Mouse (Mus musculus): ENCODE measurements around the gene Arhgap23. TPM values are rescaled to one million over a fixed set of nuclear protein-coding genes. Genes with fewer than 3 reads are reported as not detected.

Gene Arhgap23
- polyA plus RNA-seq, 1 experiment from 2014 or later = 6.8 TPM

DNA sequence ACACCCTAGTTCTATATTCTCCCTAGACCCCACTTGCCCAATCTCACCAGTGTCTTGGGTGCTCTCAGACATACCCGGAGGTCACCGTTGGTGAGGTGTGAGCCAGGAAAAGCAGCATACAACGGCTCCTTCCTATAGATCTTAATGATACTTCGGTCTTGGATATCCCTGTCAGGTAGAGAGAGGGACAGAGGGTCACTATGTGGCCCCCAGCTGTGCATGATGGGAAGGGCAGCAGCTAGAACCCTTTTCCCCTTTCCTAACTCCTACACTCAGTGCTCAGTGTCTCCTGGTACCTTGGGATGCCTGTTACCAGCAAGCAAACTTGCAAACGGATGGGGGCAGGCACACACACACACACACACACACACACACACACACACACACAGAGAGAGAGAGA, 120.3 kb downstream of the Arhgap23 start:
- no peak overlapping the region for H3K4me2 ChIP-seq
- H3K9me3 ChIP-seq (replicated peaks) = no peaks in the 10 kb centered on the region
- no peak for ATAC-seq (ENCODE audit: low read depth)
- H3K36me3 ChIP-seq = no peaks in the 10 kb centered on the region
- no peak overlapping the region for H3K9ac ChIP-seq
- no peak for DNase-seq
- H3K4me1 ChIP-seq (replicated peaks) = peaks cover 37% of the 10 kb centered on the region
- H3K27ac ChIP-seq = no peak overlapping the region
- H3K27me3 ChIP-seq = peaks cover 97% of the 10 kb centered on the region
- 42% methylated on average over 5 of the region's 5 CpGs for WGBS (ENCODE audit: insufficient replicate concordance)
- no peak overlapping the region for H3K4me3 ChIP-seq (replicated peaks)

DNA sequence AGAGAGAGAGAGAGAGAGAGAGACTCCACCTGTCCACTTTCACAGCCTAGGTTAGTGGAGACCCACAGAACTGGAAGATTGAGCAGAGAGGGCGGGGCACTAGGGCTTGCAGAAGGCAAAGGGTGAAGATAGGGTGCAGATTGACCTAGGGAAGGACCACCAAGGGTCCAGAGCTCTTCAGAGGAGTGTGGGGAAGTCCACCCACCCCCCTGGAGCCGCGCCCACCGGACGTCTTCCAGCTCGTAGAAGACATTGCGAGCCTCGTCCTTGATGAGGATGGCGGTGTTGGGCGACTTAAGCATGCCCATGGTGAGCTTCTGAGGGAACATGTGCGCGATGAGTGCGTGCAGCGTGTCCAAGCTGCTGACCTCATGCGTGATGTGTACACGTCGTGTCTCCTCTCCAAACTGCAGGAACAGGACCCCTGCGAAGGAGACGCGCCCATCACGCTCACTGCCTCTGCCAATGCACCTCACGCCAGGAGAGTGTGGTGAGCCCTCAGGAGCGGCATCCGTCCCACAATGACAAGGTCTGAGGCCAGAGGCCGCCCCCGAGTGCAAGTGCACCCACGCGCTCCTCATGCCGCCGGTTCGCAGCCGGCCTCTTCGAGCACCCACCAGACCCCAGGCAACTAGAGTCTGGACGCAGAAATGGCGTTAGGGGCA, 120.9 kb downstream of the Arhgap23 start:
- H3K9me3 ChIP-seq (replicated peaks) = no peaks in the 10 kb centered on the region
- no peak for DNase-seq
- no peaks in the 10 kb centered on the region for H3K36me3 ChIP-seq
- H3K4me2 ChIP-seq = peak overlapping the region; percentile 53; the same call in 1 of the 2 replicates
- H3K4me1 ChIP-seq (replicated peaks) = peaks cover 37% of the 10 kb centered on the region
- H3K9ac ChIP-seq = no peak overlapping the region
- H3K27me3 ChIP-seq = peaks cover 97% of the 10 kb centered on the region
- H3K4me3 ChIP-seq (replicated peaks) = peak overlapping the region; percentile 35; the same call in 1 of the 2 replicates
- no peak for ATAC-seq (ENCODE audit: low read depth)
- H3K27ac ChIP-seq = no peak overlapping the region
- 10% methylated on average over 35 of the region's 35 CpGs for WGBS (ENCODE audit: insufficient replicate concordance)

DNA sequence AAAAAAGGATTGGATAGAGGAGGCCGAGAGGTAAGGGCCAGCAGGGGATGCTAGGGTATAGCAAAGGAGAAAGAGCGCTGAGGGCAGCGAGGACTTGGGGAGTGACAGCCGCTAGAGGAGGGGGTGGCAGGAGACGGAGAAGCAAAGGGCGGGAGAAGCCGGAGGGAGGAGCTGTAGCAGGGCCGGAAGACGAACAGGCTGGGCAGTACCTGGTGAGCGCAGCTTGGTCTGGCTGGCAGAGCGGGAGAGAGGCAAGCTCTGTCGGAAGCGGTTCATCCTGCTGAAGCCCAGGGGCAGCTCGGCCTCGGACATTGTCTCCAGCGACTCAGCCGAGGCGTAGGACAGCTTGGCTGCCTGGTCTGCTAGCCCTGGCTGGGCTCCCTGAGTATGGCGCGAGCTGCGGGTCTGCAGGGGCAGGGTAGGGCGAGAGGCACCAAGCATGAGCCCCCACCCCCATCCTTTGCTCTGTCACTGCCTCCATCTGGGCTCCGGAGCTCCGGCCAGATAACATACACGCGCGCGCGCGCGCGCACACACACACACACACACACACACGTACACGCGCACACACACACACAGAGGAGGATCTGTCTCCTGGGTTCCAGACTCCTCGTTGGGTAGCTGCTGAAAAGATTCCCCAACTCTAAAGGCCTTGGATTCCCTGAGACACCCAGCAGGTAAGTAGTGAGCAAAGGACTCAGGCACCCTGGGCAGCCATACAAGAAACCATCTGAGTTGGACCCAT, 121.7 kb downstream of the Arhgap23 start:
- ATAC-seq (ENCODE audit: low read depth) = no peak
- DNase-seq = no peak
- Histone ChIP-seq H3K9ac (no peak overlapping the region), H3K4me3 (replicated peaks) (peak overlapping the region; percentile 35), H3K27ac (no peak overlapping the region), H3K9me3 (replicated peaks) (no peaks in the 10 kb centered on the region), H3K4me2 (peak overlapping the region; percentile 53), H3K36me3 (no peaks in the 10 kb centered on the region), H3K27me3 (peaks cover 94% of the 10 kb centered on the region), H3K4me1 (replicated peaks) (peaks cover 31% of the 10 kb centered on the region)
- WGBS (ENCODE audit: insufficient replicate concordance) = 3% methylated on average over 27 of the region's 36 CpGs

DNA sequence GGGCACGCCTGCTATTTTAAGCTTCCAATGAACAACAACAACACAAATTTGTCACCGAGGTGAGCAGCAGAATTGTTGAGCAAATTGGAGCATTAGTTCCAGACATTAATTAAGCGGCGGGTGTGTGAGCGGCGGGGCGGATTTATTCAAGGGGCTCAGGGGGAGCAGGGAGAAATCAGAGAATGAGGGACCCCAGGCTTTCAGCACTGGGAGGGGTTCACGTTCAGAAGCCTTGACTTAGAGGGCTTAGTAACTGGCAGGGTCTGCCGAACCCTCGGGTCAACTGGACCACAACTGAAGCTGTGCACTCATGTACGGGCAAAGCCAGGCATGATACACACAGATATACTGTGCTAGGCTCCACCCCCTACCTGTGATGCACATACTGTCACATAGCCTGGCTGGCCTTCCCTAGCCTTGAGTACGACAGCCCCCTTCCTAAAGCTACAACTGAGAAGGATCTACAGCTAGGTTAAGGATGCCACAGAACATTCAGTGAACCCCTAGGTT, 122.3 kb downstream of the Arhgap23 start:
- H3K4me3 ChIP-seq (replicated peaks) = no peak overlapping the region
- no peak overlapping the region for H3K9ac ChIP-seq
- 37% methylated on average over 12 of the region's 12 CpGs for WGBS (ENCODE audit: insufficient replicate concordance)
- ATAC-seq (ENCODE audit: low read depth) (no peak), DNase-seq (no peak)
- H3K9me3 ChIP-seq (replicated peaks) = no peaks in the 10 kb centered on the region
- H3K36me3 ChIP-seq = no peaks in the 10 kb centered on the region
- peaks cover 25% of the 10 kb centered on the region for H3K4me1 ChIP-seq (replicated peaks)
- H3K27ac ChIP-seq = no peak overlapping the region
- peak overlapping the region; percentile 53; the same call in 1 of the 2 replicates for H3K4me2 ChIP-seq
- peaks cover 94% of the 10 kb centered on the region for H3K27me3 ChIP-seq

DNA sequence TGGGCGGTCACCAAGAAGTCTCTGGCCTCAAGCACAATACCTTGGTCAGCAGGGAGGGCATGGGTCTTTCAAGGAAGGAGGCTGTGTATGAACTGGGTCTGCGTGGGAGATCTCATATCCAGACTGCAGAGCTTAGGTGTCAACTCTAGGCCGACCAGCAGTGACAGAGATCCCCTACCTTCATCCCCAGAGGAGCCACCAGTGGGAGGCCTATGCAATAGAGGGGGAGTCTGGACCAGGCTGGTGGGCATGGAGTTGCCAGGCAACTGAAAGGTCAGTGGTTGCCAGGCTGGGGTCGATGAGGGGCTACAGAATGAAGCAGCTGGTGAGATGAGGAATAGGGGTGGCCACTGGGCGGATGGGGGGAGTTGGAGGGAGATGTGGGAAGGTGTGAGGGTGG, 124.3 kb downstream of the Arhgap23 start:
- no peaks in the 10 kb centered on the region for H3K36me3 ChIP-seq
- DNase-seq (no peak), ATAC-seq (ENCODE audit: low read depth) (no peak)
- no peak overlapping the region for H3K9ac ChIP-seq
- H3K27ac ChIP-seq = no peak overlapping the region
- peaks cover 14% of the 10 kb centered on the region for H3K4me1 ChIP-seq (replicated peaks)
- WGBS (ENCODE audit: insufficient replicate concordance) = 41% methylated on average over 5 of the region's 5 CpGs
- no peaks in the 10 kb centered on the region for H3K9me3 ChIP-seq (replicated peaks)
- H3K27me3 ChIP-seq = peaks cover 92% of the 10 kb centered on the region
- no peak overlapping the region for H3K4me2 ChIP-seq
- no peak overlapping the region for H3K4me3 ChIP-seq (replicated peaks)

DNA sequence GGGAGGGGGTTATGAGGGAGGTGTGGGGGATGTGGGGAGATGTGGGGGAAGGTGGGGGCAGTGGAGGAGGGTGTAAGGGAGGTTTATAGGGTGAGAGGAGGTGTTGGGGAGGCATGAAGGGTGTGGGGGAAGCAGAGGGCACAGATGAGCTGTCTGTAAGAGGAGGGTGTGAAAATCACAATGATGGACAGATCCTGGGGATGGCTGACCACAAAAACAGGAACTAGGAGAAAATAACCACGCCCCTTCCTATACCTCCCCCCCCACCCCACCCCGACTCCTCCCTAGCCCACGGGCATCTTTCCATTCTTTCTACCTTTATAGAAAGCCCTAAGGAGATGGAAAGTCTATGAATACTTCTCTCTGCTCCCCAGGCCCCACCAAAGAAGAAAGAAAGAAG, 124.8 kb downstream of the Arhgap23 start:
- H3K27me3 ChIP-seq = peaks cover 92% of the 10 kb centered on the region
- no peaks in the 10 kb centered on the region for H3K36me3 ChIP-seq
- no peak for ATAC-seq (ENCODE audit: low read depth)
- no peak overlapping the region for H3K4me3 ChIP-seq (replicated peaks)
- WGBS (ENCODE audit: insufficient replicate concordance) = 13% methylated on average over 3 of the region's 3 CpGs
- no peaks in the 10 kb centered on the region for H3K9me3 ChIP-seq (replicated peaks)
- no peak overlapping the region for H3K27ac ChIP-seq
- no peak overlapping the region for H3K9ac ChIP-seq
- H3K4me2 ChIP-seq = no peak overlapping the region
- H3K4me1 ChIP-seq (replicated peaks) = peaks cover 9% of the 10 kb centered on the region; the same call in 1 of the 2 replicates
- DNase-seq = no peak

DNA sequence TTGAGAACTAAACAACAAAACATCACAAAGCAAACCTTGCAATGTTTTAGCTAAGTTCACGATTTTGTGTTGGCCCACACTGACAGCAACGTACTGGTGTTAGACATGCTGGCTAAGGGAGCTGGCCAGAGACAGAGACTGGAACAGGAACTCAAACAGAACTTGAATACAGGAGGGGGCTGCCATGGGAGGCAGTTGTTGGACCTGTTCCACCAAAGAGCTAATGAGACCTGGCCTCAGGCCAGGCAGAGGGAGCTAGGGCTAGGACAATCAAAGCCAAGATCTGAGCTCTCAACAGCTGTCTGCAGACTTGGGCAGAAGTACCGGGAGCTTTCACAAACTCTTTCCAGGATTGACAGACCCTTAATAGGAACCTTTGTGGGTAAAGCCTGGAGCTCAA, 125.3 kb downstream of the Arhgap23 start:
- WGBS (ENCODE audit: insufficient replicate concordance) = 36% methylated on average over 3 of the region's 3 CpGs

DNA sequence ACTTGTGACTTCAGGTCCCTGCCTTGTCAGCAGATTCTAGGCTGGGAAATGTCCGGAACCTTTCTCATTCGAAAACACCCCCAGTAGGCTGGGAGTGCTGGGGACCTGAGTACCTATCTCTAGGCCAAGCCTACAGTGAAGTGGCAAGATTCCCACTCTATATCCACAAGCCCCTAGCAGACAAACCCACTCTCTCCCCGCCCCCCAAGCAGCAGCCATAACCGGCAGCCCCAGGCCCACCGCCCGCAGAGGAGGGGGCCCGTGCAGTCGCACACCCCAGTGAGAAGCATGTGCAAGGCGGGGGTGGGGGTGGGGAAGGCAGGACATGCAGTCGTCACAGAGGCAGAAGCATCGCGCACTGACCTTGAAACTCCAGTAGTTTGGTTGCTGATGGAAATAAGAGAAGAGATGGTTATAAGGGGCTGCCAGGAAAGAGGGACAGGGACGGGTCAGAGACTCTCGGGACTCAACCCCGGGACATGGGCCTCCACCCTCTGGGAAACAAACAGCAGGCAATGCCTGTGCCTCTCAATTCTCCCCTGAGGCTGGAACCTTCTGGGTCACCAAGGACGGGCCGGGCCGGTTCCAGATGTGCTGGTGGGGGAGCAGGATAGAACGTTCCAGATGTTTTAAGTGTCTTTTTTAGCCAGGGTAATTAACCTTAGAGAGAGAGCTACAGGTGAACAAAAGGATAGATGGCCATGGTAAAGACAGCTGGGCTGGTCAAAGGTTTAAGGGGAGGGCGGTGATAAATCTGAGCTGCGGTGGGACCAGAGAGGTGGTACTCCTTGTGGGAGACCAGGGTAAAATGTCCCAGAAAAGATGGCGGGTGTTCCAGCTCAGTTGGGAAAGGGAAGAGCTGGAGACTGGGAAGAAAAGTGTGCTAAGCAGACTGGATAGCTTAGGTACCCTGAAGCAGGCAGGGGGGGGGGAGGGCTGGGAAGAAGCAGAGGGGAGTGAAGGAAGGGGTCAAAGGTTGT, 127.1 kb downstream of the Arhgap23 start:
- no peak overlapping the region for H3K4me2 ChIP-seq
- H3K9me3 ChIP-seq (replicated peaks) = no peaks in the 10 kb centered on the region
- H3K4me1 ChIP-seq (replicated peaks) = peaks cover 8% of the 10 kb centered on the region
- WGBS (ENCODE audit: insufficient replicate concordance) = 70% methylated on average over 22 of the region's 22 CpGs
- no peak overlapping the region for H3K27ac ChIP-seq
- no peaks in the 10 kb centered on the region for H3K36me3 ChIP-seq
- ATAC-seq (ENCODE audit: low read depth) (no peak), DNase-seq (no peak)
- peaks cover 92% of the 10 kb centered on the region for H3K27me3 ChIP-seq
- H3K9ac ChIP-seq = no peak overlapping the region
- H3K4me3 ChIP-seq (replicated peaks) = no peak overlapping the region

More for the DNA sequence above, 125.3 kb downstream of the Arhgap23 start:
- H3K36me3 ChIP-seq = no peaks in the 10 kb centered on the region
- H3K9ac ChIP-seq = no peak overlapping the region
- no peak overlapping the region for H3K27ac ChIP-seq
- peaks cover 9% of the 10 kb centered on the region; the same call in 1 of the 2 replicates for H3K4me1 ChIP-seq (replicated peaks)
- no peak overlapping the region for H3K4me3 ChIP-seq (replicated peaks)
- DNase-seq = no peak
- peaks cover 92% of the 10 kb centered on the region for H3K27me3 ChIP-seq
- H3K9me3 ChIP-seq (replicated peaks) = no peaks in the 10 kb centered on the region
- ATAC-seq (ENCODE audit: low read depth) = no peak
- H3K4me2 ChIP-seq = no peak overlapping the region

DNA sequence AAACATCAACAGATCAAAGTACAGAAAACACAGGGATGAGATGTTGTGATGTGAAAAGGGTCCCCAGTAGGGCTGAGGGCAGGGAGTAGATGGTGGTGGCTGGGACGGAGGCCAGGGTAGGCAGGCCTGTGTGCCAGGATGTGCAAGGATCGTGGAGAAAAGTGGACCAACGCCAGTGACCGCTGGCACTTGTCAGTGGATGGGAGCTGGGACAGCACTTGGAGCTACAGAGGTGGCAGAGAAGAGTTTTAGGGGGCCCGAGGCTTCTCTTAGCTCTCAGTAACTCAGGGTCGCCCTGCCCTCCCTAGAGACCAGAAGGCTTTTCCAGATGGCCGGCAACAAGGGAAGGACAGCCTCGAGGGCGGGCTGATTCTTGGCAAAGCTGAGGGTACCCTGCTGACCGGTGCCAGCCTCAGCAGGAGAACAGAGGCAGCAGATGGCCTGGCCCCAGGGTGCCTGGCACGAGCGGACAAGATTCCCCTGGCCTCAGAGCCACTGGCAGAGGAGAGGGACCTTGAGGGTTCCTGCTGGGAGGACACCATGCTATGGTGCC, 127.9 kb downstream of the Arhgap23 start:
- no peak overlapping the region for H3K9ac ChIP-seq
- no peak overlapping the region for H3K4me2 ChIP-seq
- H3K27ac ChIP-seq = no peak overlapping the region
- H3K4me1 ChIP-seq (replicated peaks) = peaks cover 8% of the 10 kb centered on the region
- H3K36me3 ChIP-seq = no peaks in the 10 kb centered on the region
- ATAC-seq (ENCODE audit: low read depth) = no peak
- DNase-seq = no peak
- WGBS (ENCODE audit: insufficient replicate concordance) = 52% methylated on average over 12 of the region's 12 CpGs
- peaks cover 92% of the 10 kb centered on the region for H3K27me3 ChIP-seq
- no peak overlapping the region for H3K4me3 ChIP-seq (replicated peaks)
- no peaks in the 10 kb centered on the region for H3K9me3 ChIP-seq (replicated peaks)

DNA sequence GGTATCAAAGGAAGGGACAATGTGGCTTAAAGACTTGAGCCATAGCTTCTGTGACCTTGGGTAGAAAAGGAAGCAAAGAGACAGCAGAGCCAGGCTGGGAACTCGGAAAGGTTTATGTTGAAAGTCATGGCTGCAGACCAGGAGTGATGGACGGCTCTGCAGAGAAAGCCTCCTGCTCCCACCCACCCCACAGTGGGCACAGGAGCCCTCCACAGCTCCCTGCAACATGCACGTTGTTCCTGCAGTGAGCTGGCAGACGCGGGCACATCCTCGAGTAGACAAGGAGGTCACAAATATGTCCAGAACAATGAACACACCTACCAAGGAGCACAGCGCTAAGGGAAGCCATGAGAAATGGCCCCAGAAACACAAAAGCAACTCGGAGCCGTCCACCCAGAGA, 128.6 kb downstream of the Arhgap23 start:
- H3K4me3 ChIP-seq (replicated peaks) = no peak overlapping the region
- no peak overlapping the region for H3K27ac ChIP-seq
- DNase-seq = no peak
- no peak overlapping the region for H3K4me2 ChIP-seq
- H3K4me1 ChIP-seq (replicated peaks) = peaks cover 8% of the 10 kb centered on the region
- no peak for ATAC-seq (ENCODE audit: low read depth)
- no peaks in the 10 kb centered on the region for H3K36me3 ChIP-seq
- no peaks in the 10 kb centered on the region for H3K9me3 ChIP-seq (replicated peaks)
- no peak overlapping the region for H3K9ac ChIP-seq
- 69% methylated on average over 9 of the region's 9 CpGs for WGBS (ENCODE audit: insufficient replicate concordance)
- peaks cover 92% of the 10 kb centered on the region for H3K27me3 ChIP-seq
